Mouse (Mus musculus): ENCODE measurements around the gene Cacybp. TPM values are rescaled to one million over a fixed set of nuclear protein-coding genes. Genes with fewer than 3 reads are reported as not detected.

The Cacybp gene
- polyA plus RNA-seq, 1 experiment: 5.1 TPM

GRCm38 (mm10) chr1:160224093-160224492 lies 11.4 kb upstream of the Cacybp start:
- 75% methylated on average over 2 of the region's 2 CpGs for WGBS
- no peak for DNase-seq (ENCODE audit: low read depth, low spot score)

- whole genome bisulfite sequencing: 93% methylated on average over 3 of the region's 3 CpGs
- no peak for DNase-seq (ENCODE audit: low read depth, low spot score)
Measured at GRCm38 (mm10) chr1:160217898-160218297, 5.2 kb upstream of the Cacybp start.

GRCm38 (mm10) chr1:160214171-160214570 lies 1.5 kb upstream of the Cacybp start:
- 90% methylated on average over 7 of the region's 7 CpGs for WGBS
- no peak for DNase-seq (ENCODE audit: low read depth, low spot score)

- WGBS: under 1% methylated on average over 45 of the region's 45 CpGs
- peak; percentile 24 for DNase-seq (ENCODE audit: low read depth, low spot score)
Measured at GRCm38 (mm10) chr1:160212123-160212691, 468 bp downstream of the Cacybp start.

- under 1% methylated on average over 8 of the region's 8 CpGs for WGBS
Measured at GRCm38 (mm10) chr1:160211597-160212122, 1.0 kb downstream of the Cacybp start.

GRCm38 (mm10) chr1:160210566-160210965 lies 2.1 kb downstream of the Cacybp start:
- WGBS: 34% methylated on average over 3 of the region's 3 CpGs
- no peak for DNase-seq (ENCODE audit: low read depth, low spot score)

More at GRCm38 (mm10) chr1:160211597-160212122, 1.0 kb downstream of the Cacybp start:
- peak; percentile 16 for DNase-seq (ENCODE audit: low read depth, low spot score)

GRCm38 (mm10) chr1:160209844-160210243 lies 2.8 kb downstream of the Cacybp start:
- DNase-seq (ENCODE audit: low read depth, low spot score): no peak
- WGBS: 84% methylated on average over 2 of the region's 2 CpGs

- no peak for DNase-seq (ENCODE audit: low read depth, low spot score)
Measured at GRCm38 (mm10) chr1:160205486-160205885, 7.2 kb downstream of the Cacybp start.

- under 1% methylated on average over 13 of the region's 13 CpGs for WGBS
- DNase-seq (ENCODE audit: low read depth, low spot score): no peak
Measured at GRCm38 (mm10) chr1:160195337-160195663, 17.4 kb downstream of the Cacybp start.

- DNase-seq (ENCODE audit: low read depth, low spot score): peak; percentile 98
- 6% methylated on average over 31 of the region's 31 CpGs for WGBS
Measured at GRCm38 (mm10) chr1:160194529-160195336, 17.9 kb downstream of the Cacybp start, which contains the start of gene Mrps14. Gene Mrps14, plus strand, starts transcription at chr1:160195215.

- DNase-seq (ENCODE audit: low read depth, low spot score): no peak
- 20% methylated on average over 5 of the region's 5 CpGs for WGBS
Measured at GRCm38 (mm10) chr1:160184506-160184905, 28.2 kb downstream of the Cacybp start.

- DNase-seq (ENCODE audit: low read depth, low spot score): no peak
- WGBS: 20% methylated on average over 4 of the region's 4 CpGs
Measured at GRCm38 (mm10) chr1:160181216-160181615, 31.5 kb downstream of the Cacybp start.

- 81% methylated on average over 8 of the region's 8 CpGs for WGBS
- no peak for DNase-seq (ENCODE audit: low read depth, low spot score)
Measured at GRCm38 (mm10) chr1:160176903-160177302, 35.8 kb downstream of the Cacybp start.

- DNase-seq (ENCODE audit: low read depth, low spot score): no peak
- WGBS: 78% methylated on average over 4 of the region's 5 CpGs
Measured at GRCm38 (mm10) chr1:160166600-160166999, 46.1 kb downstream of the Cacybp start.

GRCm38 (mm10) chr1:160158190-160158589 lies 54.5 kb downstream of the Cacybp start:
- 96% methylated on average over 2 of the region's 2 CpGs for WGBS

GRCm38 (mm10) chr1:160153480-160153879 lies 59.2 kb downstream of the Cacybp start, which contains the start of gene Tnn:
Gene Tnn, minus strand, starts transcription at chr1:160153580.
- 48% methylated on average over 8 of the region's 8 CpGs for WGBS
- DNase-seq (ENCODE audit: low read depth, low spot score): no peak

More at GRCm38 (mm10) chr1:160158190-160158589, 54.5 kb downstream of the Cacybp start:
- DNase-seq (ENCODE audit: low read depth, low spot score): no peak

Other genes starting within 250 kb of the Cacybp start
- 3.2 and 3.8 TPM in 2 replicates for gene 4930523C07Rik, start 168.5 kb downstream of the Cacybp start, polyA plus RNA-seq (2012; rRNA removed)
- 0.18 and 0.20 TPM in 2 replicates for gene Tnn, start 59.3 kb downstream of the Cacybp start, polyA plus RNA-seq (2012; rRNA removed)
- gene Mrps14, start 17.7 kb downstream of the Cacybp start, polyA plus RNA-seq (2012; rRNA removed): 34.6 and 39.1 TPM in 2 replicates